Mouse (Mus musculus) layer of hippocampus, postnatal 10 days (tissue): ENCODE measurements around the gene Rasa2. TPM values are rescaled to one million over a fixed set of nuclear protein-coding genes. Genes with fewer than 3 reads are reported as not detected.
A peak's percentile ranks its signal among the peaks of the same experiment; 100 is the strongest.
"Not testable (repeated sequence)": the region's sequence is repeated elsewhere in the genome, so short reads cannot be mapped to it uniquely, and the experiment has no call there.

Source experiments
- DNase-seq, 2 experiments: peaks; one replicate each; pipeline ENCODE4 v3.0.0; 2021; ENCODE audit warnings: low spot score in 2 of 2
- total RNA-seq, 2 experiments: library from RNA; stranded (reverse); gene quantifications; 2 replicates each; pipeline ENCODE4 v1.2.3; 2021

The Rasa2 gene
- total RNA-seq, 2 experiments from 2014 or later: 29.4 to 32.6 TPM

DNA sequence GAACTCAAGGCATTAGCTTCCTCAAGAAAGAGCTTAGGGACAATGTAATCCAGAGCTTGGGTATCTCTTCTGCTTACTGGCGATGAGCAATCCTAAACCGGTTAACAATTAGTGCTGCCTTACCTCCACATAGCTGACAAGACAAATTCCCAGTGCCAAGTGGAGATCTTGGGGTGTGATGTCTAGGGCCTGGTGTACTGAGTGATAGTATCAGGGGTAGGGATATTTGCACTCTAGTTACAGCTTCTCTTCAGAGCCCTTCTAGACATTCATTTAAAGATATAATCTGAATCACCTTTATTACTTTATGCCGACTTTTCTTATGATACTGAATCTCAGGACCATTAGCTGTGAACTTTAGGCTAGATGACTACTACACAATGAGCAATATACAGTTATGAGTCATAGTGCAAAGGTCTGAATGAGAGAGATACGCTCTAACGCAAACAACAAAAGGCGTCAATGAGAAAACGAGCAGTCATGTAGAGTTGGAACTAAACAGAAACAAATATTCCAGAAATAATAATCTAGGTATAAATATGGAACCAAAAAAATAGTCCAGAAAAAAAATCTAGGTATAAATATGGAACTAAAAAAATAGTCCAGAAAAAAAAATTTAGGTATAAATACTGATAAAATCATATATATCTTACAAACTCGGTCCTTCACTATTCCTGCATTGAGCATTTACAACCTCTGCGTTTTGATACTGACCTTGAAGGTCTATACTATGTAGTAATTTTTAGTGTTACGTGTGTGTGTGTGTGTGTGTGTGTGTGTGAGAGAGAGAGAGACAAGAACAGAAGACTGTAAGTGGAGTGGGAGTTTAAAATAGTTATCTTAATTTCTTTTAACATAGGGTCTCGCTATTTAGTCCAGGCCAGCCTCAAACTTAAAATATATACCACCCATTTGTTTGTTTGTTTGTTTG is 38.5 kb downstream of the Rasa2 start:
- DNase-seq: no peak

DNA sequence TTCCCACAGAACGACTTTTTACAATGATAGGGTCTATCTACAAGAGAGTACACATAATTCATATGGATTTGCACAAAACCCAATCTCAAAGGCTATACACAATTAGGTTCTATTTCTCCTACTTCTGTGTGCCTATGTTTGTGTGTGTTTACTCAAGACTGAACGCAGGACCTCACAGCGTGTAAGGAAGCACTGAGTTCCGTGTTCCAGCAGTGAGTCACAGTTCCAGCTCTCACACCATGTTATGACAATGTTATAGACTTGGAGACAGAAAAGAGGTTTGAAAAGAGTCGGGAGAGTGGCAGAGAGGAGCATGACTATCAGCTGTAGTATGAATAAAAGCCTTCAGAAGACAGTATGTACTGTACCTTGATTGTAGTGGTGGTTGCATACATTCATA is 42.1 kb downstream of the Rasa2 start:
- no peak for DNase-seq

- DNase-seq: no peak
Measured at GRCm38 (mm10) chr9:96583496-96583895, 47.9 kb downstream of the Rasa2 start.

- no peak for DNase-seq
Measured at GRCm38 (mm10) chr9:96583076-96583475, 48.3 kb downstream of the Rasa2 start.

- DNase-seq: no peak
Measured at GRCm38 (mm10) chr9:96578190-96578589, 53.2 kb downstream of the Rasa2 start.

- DNase-seq: no peak
Measured at GRCm38 (mm10) chr9:96577674-96578073, 53.7 kb downstream of the Rasa2 start.

GRCm38 (mm10) chr9:96573252-96573651 is 58.2 kb downstream of the Rasa2 start:
- DNase-seq: no peak

DNA sequence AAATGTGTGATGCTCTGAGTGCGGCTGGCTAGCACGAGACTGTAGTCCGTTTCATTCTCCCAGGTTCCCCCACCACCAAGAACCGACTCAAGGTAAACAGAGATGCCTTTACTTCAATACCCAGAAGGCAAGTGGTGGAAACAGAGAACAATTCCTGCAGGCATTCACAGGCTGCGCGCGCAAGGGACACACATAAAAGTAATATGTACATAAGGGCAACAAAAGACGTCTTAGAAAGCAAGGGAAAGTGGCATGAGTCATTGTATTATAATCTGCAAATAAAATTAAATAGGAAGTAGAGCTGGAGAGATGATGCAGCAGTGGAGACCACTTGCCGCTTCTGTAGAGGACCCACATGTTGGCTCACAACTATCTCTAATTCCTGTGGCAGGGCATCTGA is 58.7 kb downstream of the Rasa2 start:
- DNase-seq: no peak

- no peak for DNase-seq
Measured at GRCm38 (mm10) chr9:96566470-96566996, 64.9 kb downstream of the Rasa2 start.

- DNase-seq: no peak
Measured at GRCm38 (mm10) chr9:96563501-96563900, 67.9 kb downstream of the Rasa2 start.

GRCm38 (mm10) chr9:96559148-96559547 is 72.3 kb downstream of the Rasa2 start:
- no peak for DNase-seq

DNA sequence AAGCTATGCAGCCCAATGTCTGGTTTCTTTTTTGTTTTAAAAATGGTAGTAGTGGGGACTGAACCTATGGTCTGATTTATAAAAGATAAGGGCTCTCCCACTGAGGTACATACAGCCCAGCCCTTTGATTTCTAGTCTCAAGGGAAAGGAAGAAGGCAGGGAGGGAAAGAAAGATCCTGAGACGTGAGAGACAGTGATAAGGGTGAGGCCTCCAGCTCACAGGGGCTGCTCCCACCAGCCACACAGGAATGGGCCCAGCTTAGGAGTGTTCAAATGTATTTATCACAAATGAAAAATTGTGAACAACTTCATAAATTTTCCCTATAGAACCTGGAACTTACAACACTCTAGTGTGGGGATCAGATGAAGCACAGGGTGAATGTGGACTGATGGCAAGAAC is 72.8 kb downstream of the Rasa2 start:
- no peak for DNase-seq

GRCm38 (mm10) chr9:96554095-96554494 is 77.3 kb downstream of the Rasa2 start:
- DNase-seq: no peak

- no peak for DNase-seq
Measured at GRCm38 (mm10) chr9:96545410-96545809, 86.0 kb downstream of the Rasa2 start.

GRCm38 (mm10) chr9:96543643-96544640 is 87.5 kb downstream of the Rasa2 start:
- DNase-seq: peak; percentile 34 to 69

GRCm38 (mm10) chr9:96538916-96539315 is 92.5 kb downstream of the Rasa2 start:
- no peak for DNase-seq

DNA sequence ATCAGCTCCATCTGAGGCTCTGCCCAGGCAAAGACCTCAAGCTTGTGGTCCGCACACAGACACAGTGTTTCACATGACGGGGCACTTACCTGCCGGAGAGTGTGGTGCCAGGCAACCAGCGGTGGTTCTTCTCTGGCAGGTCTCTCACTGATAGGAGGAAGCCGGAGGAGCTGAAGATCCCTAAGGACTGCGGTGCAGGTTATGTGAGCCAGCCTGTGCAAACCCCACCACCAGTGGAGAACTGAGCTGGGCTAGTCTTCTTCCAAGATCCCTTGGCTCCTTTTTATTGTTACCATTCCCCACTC is 93.8 kb downstream of the Rasa2 start:
- DNase-seq: no peak

- DNase-seq: peak; percentile 46 to 54
Measured at GRCm38 (mm10) chr9:96536895-96537614, 94.4 kb downstream of the Rasa2 start.

DNA sequence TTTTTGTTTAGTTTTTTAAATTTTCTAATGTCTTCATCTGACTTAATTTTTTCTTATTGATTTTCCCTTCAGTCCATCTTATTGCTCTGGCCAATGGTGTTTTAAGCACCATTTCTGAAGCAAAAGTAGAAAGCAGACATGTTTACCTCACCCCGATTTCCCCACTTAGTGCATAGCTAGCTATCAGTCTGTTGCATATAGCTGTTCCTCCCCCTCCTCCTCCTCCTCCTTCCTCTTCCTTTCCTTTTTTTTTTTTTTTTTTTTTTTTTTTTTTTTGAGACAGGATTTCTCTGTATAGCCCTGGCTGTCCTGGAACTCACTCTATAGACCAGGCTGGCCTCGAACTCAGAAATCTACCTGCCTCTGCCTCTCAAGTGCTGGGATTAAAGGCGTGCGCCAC is 95.3 kb downstream of the Rasa2 start:
- not testable (repeated sequence) for DNase-seq

GRCm38 (mm10) chr9:96535431-96535830 is 96.0 kb downstream of the Rasa2 start:
- DNase-seq: no peak

- no peak for DNase-seq
Measured at GRCm38 (mm10) chr9:96534256-96534655, 97.2 kb downstream of the Rasa2 start.
